Comparison of ENCODE assay signal across 31 mouse cellular contexts in the genomic region with DNA sequence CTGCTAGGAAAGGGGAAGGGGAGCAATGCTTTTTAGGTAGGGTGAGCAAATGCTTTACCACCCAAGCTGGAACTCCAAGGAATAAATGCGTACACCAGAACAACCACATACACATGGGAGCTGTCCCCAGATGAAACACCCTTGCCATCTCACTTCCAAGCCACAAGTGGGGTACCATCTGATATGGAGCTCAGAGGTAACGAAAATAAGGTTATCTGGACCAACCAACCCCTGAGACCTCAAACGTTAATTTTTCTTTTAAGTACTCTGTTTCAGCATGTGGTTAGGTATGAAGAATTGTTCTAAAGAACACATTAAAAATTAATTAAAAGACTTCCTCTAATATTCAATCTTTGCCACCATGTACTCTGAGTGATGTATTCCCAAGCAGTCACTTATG.
"Had no signal": no experiment of that assay in that cellular context is flagged by ENCODE, and none has a peak within 500 bp of the region (broad histone marks: within the 10 kb centered on the region; RNA-seq: fewer than 3 reads in every experiment).

No protein-coding gene starts in this region.

- H3K27ac ChIP-seq: left cerebral cortex, adult 2 months; limb, embryonic 10.5 days; limb, embryonic 12.5 days; limb, embryonic 13.5 days; limb, embryonic 15.5 days; liver, embryonic 12.5 days; liver, embryonic 13.5 days; liver, embryonic 14.5 days; liver, embryonic 15.5 days; lung, embryonic 15.5 days; macrophage; midbrain, embryonic 10.5 days; midbrain, embryonic 12.5 days; midbrain, embryonic 13.5 days; midbrain, embryonic 15.5 days; neural tube, embryonic 12.5 days had no signal

- DNase-seq: left cerebral cortex, postnatal 4 days; liver; liver, embryonic 13.5 days; lung, adult 18-20 months; lung, adult 2 months; lung, embryonic 14.5 days; lung, postnatal 10 days; lung, postnatal 14 days; lung, postnatal 36 days; lung, postnatal 4 days; midbrain, embryonic 14.5 days had no signal

- H3K4me2 ChIP-seq: limb, embryonic 12.5 days; limb, embryonic 13.5 days; limb, embryonic 15.5 days; liver, embryonic 12.5 days; liver, embryonic 13.5 days; liver, embryonic 15.5 days; lung, embryonic 14.5 days; lung, embryonic 15.5 days; midbrain, embryonic 11.5 days; midbrain, embryonic 12.5 days; midbrain, embryonic 13.5 days; midbrain, embryonic 15.5 days; neural tube, embryonic 12.5 days had no signal

- H3K4me3 ChIP-seq: left cerebral cortex, adult 2 months; limb, embryonic 10.5 days; limb, embryonic 12.5 days; limb, embryonic 13.5 days; limb, embryonic 15.5 days; liver, embryonic 12.5 days; liver, embryonic 13.5 days; liver, embryonic 15.5 days; lung, embryonic 15.5 days; megakaryocyte, embryonic 14.5 days; midbrain, embryonic 10.5 days; midbrain, embryonic 12.5 days; midbrain, embryonic 13.5 days; midbrain, embryonic 15.5 days; myocyte; neural tube, embryonic 12.5 days had no signal

- H3K9me3 ChIP-seq: limb, embryonic 10.5 days; limb, embryonic 12.5 days; limb, embryonic 13.5 days; limb, embryonic 15.5 days; liver, embryonic 12.5 days; liver, embryonic 13.5 days; liver, embryonic 15.5 days; lung, embryonic 15.5 days; megakaryocyte, embryonic 14.5 days; midbrain, embryonic 10.5 days; midbrain, embryonic 12.5 days; midbrain, embryonic 13.5 days; midbrain, embryonic 15.5 days; neural tube, embryonic 12.5 days had no signal

- ATAC-seq: liver, embryonic 12.5 days; lung, postnatal 0 days; midbrain, embryonic 13.5 days; midbrain, embryonic 15.5 days; midbrain, embryonic 16.5 days had no signal

- H3K9ac ChIP-seq: limb, embryonic 12.5 days; limb, embryonic 13.5 days; limb, embryonic 15.5 days; liver, embryonic 12.5 days; liver, embryonic 13.5 days; liver, embryonic 14.5 days; liver, embryonic 15.5 days; lung, embryonic 14.5 days; lung, embryonic 15.5 days; midbrain, embryonic 12.5 days; midbrain, embryonic 13.5 days; midbrain, embryonic 15.5 days; neural tube, embryonic 12.5 days had no signal

- H3K36me3 ChIP-seq: limb, embryonic 10.5 days; limb, embryonic 12.5 days; limb, embryonic 13.5 days; limb, embryonic 15.5 days; liver, embryonic 12.5 days; liver, embryonic 13.5 days; liver, embryonic 15.5 days; lung, embryonic 15.5 days; midbrain, embryonic 10.5 days; midbrain, embryonic 12.5 days; midbrain, embryonic 13.5 days; midbrain, embryonic 15.5 days; neural tube, embryonic 12.5 days had no signal
